Mouse (Mus musculus): ENCODE results near the gene Umod.

DNA sequence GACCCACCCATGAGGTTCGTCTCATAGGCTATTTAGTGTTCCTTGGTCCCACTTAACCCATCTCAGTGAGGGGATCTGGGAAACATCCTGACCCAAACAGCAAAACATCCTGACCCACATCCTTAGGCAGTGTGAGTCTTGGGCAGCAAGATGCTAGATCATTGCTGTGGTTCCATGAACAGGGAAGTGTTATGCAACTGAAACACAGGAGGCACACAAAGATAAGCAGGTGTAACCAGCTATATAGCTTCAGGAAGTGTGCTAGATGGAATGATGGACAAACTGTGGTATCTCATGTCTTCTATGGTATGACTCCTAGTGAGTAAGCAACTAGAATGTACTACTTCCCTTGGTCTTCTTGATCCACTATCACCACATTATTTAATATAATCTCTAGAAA is 37.1 kb downstream of the Umod start:
- TF ChIP-seq CTCF (IDR thresholded peaks at IDR 0.05; ENCODE audit: low read depth) (no peak), EP300 (IDR thresholded peaks at IDR 0.05; ENCODE audit: low read depth) (no peak)
